Mouse (Mus musculus): ENCODE results near the gene Ahcyl2.
A peak's percentile ranks its signal among the peaks of the same experiment; 100 is the strongest.
"Not testable (repeated sequence)": the region's sequence is repeated elsewhere in the genome, so short reads cannot be mapped to it uniquely, and the experiment has no call there.

Gene Ahcyl2

DNA sequence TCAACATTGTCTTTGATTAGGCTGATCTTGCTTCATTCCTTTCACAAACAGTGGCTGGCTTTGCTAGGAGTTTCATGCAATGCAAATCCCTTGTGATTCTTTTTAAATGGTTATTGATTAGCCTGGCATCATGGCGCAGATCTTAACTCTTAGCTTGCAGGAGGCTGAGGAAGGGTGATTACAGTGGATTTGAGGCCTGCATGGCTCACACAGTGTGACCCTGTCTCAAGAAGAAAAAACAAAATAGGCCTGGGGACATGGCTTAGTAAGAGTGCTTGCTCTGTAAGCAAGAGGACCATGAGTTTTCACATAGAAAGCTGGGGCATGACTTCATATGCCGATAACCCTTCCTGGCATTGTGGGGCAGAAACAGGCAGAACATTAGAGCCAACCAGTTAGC is 47.8 kb downstream of the Ahcyl2 start:
- no peak for DNase-seq (ENCODE audit: low read depth)

DNA sequence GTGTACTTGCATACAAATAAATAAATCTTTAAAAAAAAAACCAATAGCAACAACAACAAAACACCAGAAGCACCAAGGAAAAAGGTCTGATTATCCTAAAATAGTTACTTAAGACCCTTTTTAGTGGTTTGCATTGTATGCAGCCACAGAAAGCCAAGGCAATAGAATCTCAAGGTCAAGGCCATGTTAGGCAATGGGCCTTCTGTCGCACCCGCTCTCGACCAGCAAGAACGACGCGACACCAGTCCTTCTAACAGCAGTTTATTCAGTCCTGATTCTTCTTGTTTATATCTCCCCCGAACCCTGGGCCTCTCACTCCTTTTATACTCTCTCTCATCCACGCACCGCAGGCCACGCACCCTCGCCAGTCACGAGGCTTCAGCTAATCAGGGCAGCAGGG is 48.6 kb downstream of the Ahcyl2 start:
- DNase-seq (ENCODE audit: low read depth): not testable (repeated sequence)

DNA sequence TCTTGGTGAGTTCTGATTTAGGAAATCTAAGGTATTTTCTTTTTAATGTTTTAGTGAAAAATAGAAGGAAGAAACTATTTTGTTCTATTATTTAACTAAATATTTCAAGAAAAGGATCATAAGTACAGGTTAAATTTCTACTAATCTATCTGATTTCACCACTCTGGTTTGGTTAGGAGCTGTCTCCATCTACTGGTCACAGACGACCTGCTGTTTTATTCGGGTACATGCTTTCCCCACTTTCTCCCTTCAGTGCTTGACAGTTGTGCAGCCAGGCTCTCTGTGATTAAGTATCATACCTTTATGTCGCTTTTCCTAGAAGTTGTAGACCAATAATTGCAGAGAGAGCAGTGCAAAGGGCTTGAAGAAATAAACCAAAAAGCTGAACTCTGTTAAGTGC is 51.5 kb downstream of the Ahcyl2 start:
- peak; percentile 33 for DNase-seq (ENCODE audit: low read depth)

DNA sequence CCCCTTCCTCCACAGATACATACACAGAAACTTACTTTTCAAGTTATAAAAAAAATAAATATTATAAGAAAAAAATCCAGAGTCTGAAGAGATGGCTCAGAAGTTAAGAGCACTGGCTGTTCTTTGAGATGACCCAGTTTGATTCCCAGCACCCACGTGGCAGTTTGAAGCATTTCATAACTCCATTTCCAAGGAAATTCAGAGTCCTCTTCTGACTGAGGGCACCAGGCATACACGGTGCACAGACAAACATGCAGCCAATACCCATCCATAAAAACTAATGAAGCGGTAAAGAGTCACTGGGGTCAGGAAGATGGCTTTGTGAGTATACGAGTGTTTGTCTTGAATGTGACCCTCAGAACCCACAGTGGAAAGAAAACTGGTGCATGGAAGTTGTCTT is 52.5 kb downstream of the Ahcyl2 start:
- DNase-seq (ENCODE audit: low read depth): no peak

DNA sequence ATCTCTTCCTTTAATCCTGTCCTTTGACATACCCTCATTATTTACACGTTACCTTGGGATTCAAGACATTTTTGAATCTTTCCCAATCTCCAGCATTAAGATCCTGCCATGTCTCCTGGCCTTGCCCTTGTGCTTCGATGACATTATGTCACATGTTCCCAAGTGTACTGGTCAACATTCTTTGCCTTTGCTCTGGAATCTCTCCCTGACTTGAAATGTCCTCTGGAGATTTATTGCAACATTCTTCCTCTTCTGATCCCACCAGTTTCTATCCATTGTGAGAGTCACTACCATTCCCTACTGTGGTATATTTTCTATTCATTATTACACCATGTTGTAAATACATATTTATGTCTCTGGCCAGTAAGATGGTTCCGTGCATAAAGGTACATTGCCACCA is 53.1 kb downstream of the Ahcyl2 start:
- no peak for DNase-seq (ENCODE audit: low read depth)

DNA sequence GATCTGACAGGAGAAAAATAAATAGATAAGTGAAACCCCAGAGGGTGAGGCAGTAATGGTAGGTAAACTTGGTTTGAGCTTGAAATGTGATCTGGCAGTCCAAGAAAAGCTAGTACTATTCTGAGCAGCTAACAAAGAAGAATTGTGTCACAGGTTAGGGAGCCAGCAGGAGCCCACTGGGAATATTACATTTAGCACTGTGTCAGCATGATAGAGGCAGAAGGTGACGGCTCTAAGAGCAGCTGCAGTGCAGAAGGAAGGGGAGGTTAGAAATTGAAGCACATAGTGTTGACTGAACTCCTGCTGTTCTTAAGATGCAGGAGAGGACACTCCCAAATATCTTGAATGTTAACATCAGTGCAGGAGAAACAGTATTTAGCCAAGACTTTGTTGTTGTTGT is 54.0 kb downstream of the Ahcyl2 start:
- DNase-seq (ENCODE audit: low read depth): no peak

DNA sequence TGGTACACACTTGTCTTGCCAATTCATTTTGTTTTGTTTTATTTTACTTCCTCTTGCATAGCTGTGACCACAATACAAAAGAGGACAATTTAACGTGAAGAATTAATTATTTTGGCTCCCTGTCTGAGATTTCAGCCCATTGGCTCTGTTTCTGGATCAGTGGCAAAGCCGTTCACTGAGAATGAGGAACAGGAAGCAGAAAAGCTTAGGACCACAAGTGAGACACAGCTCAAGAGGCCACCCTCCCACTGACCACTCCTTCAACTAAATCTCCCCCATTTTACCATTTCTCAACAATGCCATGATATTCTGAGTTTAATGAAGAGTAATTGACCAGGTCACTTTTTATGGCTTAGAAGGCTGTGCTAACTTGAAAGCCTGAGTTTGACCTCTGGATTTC is 57.5 kb downstream of the Ahcyl2 start:
- no peak for DNase-seq (ENCODE audit: low read depth)

DNA sequence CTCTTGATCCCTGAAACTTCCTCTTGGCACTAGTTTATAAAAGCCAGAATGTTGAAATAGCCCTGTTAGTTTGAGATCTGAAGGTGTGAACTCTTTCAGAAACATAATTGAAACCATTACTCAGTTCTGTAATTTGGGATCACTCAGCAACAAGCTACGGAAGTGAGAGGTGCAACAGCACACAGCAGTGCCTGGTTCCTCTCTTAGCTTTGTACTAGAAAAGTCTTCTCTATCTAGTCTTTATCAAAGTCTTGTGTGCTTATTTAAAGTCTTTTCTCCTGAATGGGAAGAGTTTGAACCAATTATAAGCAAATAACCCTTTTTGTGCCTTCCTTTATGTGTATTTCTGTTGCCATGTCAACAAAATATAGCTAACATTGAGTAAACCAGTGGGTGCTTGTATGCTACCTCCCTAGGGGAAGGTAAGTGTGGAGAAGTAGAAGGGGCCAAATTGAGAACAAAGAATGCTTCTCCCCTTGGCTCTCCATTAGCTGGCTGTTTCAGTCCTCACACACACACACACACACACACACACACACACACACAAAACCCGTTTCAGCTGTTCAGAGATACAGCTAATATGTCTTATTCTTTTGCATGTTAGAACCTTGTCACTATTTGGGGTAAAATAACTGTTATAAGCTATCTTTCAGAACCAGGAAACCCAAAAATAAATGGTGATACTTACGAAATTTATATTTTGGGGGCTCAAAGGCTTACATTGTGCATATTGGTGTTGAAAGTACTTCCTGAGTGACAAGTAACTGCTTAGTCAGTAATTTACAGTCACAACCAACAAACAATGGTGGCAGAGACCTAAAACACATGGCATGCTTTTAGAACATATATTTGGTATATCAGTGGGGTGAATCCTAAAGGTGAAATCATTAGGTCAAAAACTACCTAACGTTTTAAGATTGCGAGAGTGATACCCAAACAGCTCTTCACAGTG is 59.8 kb downstream of the Ahcyl2 start:
- DNase-seq (ENCODE audit: low read depth): no peak

DNA sequence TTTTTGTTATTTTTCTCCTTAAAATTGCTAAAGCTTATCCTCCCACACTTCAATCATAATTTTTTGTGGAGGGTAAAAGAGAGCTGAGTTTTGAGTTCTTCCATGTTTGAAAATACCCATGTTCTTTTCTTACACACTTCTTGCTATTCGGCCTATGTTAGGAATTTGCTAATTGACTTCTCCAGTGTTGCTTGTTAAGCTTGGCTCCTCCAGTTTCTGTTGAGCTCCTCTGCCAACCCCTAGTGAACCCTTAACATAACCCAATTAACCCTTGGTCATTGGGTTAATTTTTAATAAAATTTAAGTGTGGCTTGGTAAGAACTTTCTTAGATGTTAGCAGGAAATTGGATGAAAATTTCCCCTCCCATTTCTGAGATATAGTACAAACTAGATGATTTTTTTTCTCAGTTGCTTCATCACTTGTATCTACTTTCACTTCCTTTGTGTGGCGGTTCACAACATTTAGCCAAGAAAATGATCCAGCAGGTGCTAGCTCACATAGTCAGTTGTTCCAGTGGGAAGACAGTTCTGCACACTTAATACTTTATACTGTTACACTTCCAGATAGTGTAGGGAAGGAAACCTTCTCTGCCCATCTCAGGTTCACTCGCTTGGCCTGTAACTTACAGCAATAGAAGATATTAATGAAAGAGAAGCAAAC is 60.9 kb downstream of the Ahcyl2 start:
- no peak for DNase-seq (ENCODE audit: low read depth)

DNA sequence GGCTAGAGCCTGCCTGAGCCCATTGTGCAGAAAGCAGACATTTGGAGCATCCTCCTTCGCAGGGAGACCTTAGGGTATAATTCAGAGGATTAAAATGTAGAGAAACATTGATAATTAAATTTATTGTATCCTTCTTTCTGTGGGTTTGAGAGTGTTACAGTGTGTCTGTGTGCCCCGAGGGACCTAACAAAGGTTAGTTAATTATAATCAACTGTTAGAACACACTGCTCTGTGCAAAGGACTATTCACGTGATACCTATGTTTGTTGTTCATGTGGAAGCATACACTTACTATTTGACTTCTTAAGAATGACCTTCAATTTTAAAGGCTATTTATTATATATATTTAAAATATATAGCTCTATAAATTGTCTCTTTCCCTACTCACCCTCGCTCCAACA is 64.5 kb downstream of the Ahcyl2 start:
- no peak for DNase-seq (ENCODE audit: low read depth)

DNA sequence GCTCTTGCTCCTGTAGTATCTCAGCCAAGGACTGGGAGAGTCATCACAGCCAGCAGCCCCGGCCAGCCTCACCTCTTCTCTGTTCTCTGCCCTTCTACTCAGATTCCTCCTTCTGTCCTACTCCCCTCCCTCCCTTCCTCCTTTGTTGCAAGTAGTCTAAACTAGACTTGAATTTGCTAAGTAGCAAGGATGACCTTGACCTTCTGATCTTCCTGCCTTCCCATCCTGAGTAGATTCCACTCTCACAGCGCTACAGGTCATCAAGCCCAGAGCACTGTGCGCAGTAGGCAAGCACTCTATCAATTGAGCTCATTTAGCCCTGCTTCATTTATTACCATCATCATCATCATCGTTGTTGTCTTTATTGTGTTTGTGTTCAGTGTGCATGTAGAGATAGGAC is 65.3 kb downstream of the Ahcyl2 start:
- DNase-seq (ENCODE audit: low read depth): no peak

DNA sequence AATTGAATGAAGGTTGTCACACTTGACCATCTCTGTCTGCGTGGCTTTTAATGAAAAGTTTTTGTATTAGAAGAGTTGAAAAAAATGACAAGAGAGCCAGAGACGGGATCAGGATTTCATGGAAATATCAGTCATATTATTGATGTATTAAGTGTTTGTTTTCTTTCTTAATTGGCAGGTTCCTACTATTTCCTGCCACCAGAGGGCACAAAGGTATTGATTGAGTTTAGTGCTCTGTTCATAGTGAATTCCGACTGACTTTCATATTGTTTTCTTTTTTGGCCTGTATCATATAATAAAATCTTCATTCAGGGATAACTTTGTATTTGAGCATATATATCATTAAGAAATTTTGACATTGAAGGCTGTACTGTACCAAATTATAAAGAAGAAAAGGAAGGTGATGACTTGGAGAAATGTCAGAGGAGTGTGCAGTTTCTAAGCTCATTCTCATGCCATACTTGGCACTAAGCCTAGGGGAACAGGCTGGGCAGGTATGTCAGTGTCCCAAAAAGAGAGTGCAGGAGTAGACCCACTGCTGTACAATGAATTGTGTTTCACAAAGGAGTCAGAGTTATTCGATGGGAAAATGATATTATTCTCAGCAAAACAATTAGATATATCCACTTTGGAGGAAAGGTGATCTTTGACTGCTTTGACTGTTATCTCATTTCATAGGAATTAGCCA is 65.9 kb downstream of the Ahcyl2 start:
- no peak for DNase-seq (ENCODE audit: low read depth)

DNA sequence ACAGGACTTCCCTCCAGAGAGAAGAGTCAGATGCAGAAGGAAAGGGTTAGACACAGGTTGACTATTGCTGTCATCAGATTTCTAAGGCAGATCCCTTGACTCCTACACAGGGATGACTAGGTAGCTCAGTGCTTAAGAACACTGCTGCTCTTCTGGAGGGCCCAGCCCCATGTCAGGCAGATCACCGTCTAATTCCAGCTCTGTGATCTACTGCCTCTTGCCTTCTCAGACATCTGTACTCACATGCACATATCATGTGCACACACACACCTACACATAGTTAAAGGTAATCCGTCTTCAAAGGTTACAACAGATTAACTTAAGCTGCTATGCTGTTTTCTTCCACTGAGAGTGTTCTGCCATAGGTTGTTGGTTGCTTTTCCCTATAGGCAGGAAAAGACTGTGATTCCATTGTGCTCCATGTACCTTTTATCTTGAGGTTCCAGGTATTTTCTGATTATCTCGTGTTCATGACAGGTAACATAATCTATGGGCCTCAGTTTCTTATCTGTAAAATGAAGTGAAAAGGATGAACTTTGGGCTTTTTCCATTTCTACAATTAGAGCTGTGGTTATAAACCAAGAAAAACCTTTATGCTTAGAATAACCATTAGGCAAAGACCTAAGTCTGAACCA is 67.8 kb downstream of the Ahcyl2 start:
- DNase-seq (ENCODE audit: low read depth): no peak

DNA sequence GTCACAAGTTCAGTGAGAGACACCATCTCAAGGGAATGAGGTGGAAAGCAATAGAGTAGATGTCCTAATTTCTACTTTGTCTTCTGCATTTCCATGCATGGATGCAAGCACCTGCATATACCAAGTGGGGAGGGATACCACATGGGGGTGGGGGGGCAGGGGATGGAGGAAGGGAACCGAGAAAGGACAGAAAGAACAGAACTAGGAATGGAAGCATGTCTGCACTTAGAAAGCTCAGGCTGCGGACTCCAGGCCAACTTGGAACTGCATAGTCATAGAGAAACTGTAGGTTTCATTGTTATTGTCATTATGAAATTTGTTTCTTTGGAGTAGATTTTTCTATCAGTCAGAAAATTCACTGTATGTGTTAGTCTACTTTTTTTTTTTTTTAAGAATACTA is 69.8 kb downstream of the Ahcyl2 start:
- DNase-seq (ENCODE audit: low read depth): no peak

DNA sequence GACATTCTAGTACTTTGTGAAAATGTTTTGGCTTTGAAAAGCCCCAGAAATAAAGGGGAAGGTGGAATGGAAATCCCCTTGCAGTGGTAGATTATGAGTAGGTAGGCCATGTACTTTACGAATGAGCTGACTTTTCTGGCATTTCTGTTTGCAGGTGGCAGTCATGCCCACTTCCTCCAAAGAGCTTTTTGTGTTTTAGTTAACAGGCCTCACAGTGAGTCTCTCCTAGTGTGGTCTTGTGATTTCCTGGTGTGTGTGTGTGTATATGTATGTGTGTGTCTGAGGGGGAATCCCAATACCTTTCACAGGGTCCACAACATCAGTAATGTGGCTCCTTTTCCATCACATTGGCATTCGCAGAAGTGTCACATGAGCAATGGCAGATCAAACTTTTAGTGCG is 70.7 kb downstream of the Ahcyl2 start:
- no peak for DNase-seq (ENCODE audit: low read depth)

DNA sequence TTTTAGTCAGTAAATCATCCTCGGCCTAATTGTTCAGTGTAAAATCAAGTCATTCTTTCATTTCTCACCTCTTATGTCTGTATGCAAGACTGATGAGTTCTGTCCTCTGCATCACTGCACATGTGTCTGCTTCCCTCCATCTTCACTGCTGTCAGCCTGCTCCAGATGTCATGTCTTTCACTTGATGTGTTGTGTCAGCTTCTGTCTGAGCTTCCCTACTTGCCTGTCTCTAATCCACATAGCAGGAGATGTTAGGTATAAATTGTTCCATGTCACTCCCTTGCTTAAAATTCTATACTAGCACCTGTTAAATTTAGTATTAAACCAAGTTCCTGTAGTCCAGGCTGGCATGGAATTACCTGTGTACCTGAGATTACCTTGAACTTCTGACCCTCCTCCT is 72.2 kb downstream of the Ahcyl2 start:
- no peak for DNase-seq (ENCODE audit: low read depth)

DNA sequence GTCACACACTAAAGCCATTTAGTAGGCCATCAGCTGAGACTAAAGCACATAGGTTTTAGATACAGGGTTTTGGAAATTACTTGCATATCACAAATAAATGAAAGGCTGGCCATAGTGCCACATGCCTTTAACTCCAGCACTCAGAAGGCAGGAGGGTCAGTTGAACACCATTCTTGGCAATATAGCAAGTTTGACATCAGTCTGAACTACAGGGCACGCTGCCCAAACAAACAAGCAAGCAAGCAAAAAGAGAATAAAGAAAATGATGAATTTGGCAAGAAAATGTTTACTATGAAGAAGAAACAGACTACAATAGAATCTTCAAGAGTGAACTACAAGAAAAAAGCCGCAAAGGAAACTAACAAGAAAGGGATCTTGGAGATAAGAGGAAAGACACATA is 73.7 kb downstream of the Ahcyl2 start:
- DNase-seq (ENCODE audit: low read depth): no peak

DNA sequence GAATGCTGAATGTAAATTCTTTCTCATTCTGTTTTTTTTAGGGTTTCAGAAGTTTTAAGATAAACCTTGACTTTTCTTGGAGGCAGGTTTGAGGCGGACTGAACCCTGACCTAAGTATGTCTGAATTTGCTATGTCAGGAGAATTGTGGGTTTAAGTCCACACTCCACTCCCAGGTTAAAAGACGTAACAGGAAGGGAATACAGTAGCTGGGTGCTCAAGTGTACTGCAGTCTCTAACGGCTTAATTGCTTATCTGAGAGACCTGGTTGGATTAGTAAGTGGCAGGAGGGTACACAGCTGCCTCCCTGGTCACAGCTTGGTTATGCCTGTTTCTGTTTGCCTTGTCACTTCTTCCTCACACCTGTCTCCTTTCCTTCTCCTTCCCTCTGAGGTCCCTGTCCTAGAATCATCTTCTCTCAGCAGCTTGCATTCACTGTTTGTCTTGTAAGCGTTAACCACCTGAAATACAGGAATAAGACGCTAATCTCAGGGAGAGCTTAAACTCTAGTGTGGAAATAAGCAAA is 79.9 kb downstream of the Ahcyl2 start:
- no peak for DNase-seq (ENCODE audit: low read depth)

DNA sequence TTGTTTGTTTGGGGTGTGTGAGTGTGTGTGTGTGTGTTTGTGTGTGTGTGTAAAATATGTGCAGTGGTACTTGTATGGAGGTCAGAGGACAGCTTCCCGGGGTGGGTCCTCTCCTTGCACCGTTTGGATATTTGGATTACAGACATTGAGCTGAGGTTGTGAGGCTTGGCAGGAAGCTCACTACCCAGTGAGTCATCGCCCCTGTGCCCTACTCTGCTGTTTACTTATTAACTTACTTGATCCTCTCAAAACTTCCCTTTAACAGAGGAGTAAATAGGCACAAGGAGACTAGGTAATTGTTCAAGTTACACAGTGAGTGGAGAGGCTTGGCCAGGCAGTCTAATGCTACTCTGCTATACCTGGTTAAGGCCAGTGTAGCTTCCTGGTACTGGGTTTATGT is 81.0 kb downstream of the Ahcyl2 start:
- no peak for DNase-seq (ENCODE audit: low read depth)

DNA sequence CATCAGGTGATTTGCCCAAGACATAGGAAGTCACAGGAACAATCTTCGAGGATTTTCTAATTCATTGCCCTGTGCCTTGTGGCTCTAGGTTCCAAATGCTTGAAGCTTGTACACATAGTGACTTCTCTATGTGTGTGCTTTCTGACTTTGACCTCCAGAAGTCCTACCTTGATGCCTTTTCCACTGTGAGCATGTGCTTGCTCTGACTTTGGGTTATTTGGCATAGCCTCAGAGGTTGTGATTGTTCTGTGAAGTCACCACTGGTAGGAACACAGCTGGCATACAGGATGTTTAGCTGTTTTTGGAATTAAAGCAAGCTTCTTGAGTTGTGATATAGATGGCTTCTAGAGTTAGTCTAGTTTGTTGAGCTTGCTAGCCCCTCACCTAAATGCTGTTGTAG is 82.3 kb downstream of the Ahcyl2 start:
- DNase-seq (ENCODE audit: low read depth): no peak

DNA sequence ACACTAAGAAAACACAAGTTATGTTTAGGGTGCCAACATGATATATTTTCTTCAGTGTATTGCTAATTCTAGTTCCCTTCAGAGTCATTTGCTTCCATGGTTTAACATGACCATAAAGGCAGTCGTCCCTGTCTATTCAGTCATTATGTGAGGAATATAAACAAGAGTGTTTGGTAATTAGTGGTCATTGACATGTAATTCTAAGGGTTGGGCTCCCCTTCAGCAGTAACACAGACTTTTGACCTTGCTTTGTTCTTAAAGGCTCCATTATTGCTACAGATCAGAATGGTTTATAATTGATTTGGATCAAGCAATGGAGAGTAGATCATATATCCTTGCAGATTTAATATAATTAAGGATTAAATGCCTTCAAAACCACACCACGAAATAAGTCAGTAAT is 82.9 kb downstream of the Ahcyl2 start:
- no peak for DNase-seq (ENCODE audit: low read depth)

DNA sequence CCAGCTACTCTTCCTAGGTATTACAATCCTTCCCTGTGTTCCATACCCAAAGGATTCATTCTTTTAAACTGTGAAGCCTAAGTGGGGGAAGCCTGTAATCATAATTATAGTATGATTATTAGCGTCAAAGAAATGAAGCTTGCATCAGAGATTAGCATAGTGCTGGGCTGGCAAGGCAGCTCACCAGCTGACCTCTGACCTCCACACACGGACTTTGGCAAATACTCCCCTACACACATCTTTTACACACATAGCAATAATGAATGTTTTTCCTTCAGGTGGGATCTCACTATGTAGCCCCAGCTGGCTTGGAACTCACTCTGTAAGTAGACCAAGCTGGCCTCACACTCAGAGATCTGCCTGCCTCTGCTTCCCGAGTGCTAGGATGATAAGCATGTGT is 84.1 kb downstream of the Ahcyl2 start:
- no peak for DNase-seq (ENCODE audit: low read depth)
